Mouse (Mus musculus): Measurements from ENCODE around the gene Tbkbp1. TPM values are rescaled to one million over a fixed set of nuclear protein-coding genes. Genes with fewer than 3 reads are reported as not detected.

Tbkbp1 gene
- polyA plus RNA-seq, 1 experiment from 2014 or later, result 5.8 TPM

- Histone ChIP-seq H3K36me3 (ENCODE audit: control insufficient read depth, insufficient read depth, low read length) (peaks cover 59% of the 10 kb centered on the region), H3K27ac (ENCODE audit: low read depth, low read length) (no peak overlapping the region), H3K9ac (ENCODE audit: low read length) (no peak overlapping the region), H3K4me3 (ENCODE audit: low read depth, low read length) (no peak overlapping the region), H3K27me3 (ENCODE audit: control insufficient read depth, insufficient read depth, low read length) (no peaks in the 10 kb centered on the region), H3K9me3 (ENCODE audit: control insufficient read depth, low read length) (no peaks in the 10 kb centered on the region), H3K4me2 (ENCODE audit: low read depth) (no peak overlapping the region), H3K4me1 (ENCODE audit: control insufficient read depth, insufficient read depth, low read length) (no peaks in the 10 kb centered on the region)
- WGBS, result 98% methylated on average over 2 of the region's 2 CpGs
- ATAC-seq (ENCODE audit: insufficient read depth, low FRiP score, low TSS enrichment), result no peak
- DNase-seq (ENCODE audit: low spot score), result no peak
These were observed 26.9 kb upstream of the Tbkbp1 start for GRCm38 (mm10) chr11:97178198-97178597.

- DNase-seq (ENCODE audit: low spot score) (no peak), ATAC-seq (ENCODE audit: insufficient read depth, low FRiP score, low TSS enrichment) (no peak)
- Histone ChIP-seq H3K27ac (ENCODE audit: low read depth, low read length) (no peak overlapping the region), H3K9ac (ENCODE audit: low read length) (no peak overlapping the region), H3K27me3 (ENCODE audit: control insufficient read depth, insufficient read depth, low read length) (no peaks in the 10 kb centered on the region), H3K36me3 (ENCODE audit: control insufficient read depth, insufficient read depth, low read length) (peaks cover 57% of the 10 kb centered on the region), H3K4me1 (ENCODE audit: control insufficient read depth, insufficient read depth, low read length) (no peaks in the 10 kb centered on the region), H3K9me3 (ENCODE audit: control insufficient read depth, low read length) (no peaks in the 10 kb centered on the region), H3K4me3 (ENCODE audit: low read depth, low read length) (no peak overlapping the region), H3K4me2 (ENCODE audit: low read depth) (no peak overlapping the region)
- WGBS, result 76% methylated on average over 3 of the region's 3 CpGs
These were observed 25.6 kb upstream of the Tbkbp1 start for GRCm38 (mm10) chr11:97176851-97177250.

DNA sequence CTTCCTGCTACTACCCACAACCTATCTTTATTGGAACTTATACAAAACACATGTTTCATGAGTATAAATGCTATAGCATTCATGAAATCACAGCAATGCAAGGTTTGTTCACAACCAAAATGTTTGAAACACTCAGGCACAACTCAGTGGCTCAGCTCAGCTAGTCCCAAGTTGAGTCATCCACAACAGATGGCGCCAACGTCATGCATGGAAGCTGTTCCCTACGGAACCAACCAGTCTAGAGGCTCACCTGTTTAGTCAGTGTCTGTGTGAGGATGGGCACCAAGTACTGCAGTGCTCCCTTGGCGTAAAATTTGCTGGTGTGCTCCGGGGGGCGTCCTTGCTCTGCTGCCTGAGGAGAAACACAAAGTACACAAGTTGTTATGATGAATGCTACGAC, 24.2 kb upstream of the Tbkbp1 start:
- WGBS, result 96% methylated on average over 7 of the region's 7 CpGs
- Histone ChIP-seq H3K9ac (ENCODE audit: low read length) (no peak overlapping the region), H3K9me3 (ENCODE audit: control insufficient read depth, low read length) (no peaks in the 10 kb centered on the region), H3K27ac (ENCODE audit: low read depth, low read length) (no peak overlapping the region), H3K4me2 (ENCODE audit: low read depth) (no peak overlapping the region), H3K4me1 (ENCODE audit: control insufficient read depth, insufficient read depth, low read length) (no peaks in the 10 kb centered on the region), H3K27me3 (ENCODE audit: control insufficient read depth, insufficient read depth, low read length) (no peaks in the 10 kb centered on the region), H3K36me3 (ENCODE audit: control insufficient read depth, insufficient read depth, low read length) (peaks cover 54% of the 10 kb centered on the region), H3K4me3 (ENCODE audit: low read depth, low read length) (no peak overlapping the region)
- ATAC-seq (ENCODE audit: insufficient read depth, low FRiP score, low TSS enrichment) (no peak), DNase-seq (ENCODE audit: low spot score) (no peak)

GRCm38 (mm10) chr11:97160341-97160740, 9.0 kb upstream of the Tbkbp1 start:
- H3K4me3 ChIP-seq (ENCODE audit: low read depth, low read length), result no peak overlapping the region
- H3K4me2 ChIP-seq (ENCODE audit: low read depth), result no peak overlapping the region
- no peak overlapping the region for H3K27ac ChIP-seq (ENCODE audit: low read depth, low read length)
- H3K27me3 ChIP-seq (ENCODE audit: control insufficient read depth, insufficient read depth, low read length), result no peaks in the 10 kb centered on the region
- H3K9ac ChIP-seq (ENCODE audit: low read length), result no peak overlapping the region
- ATAC-seq (ENCODE audit: insufficient read depth, low FRiP score, low TSS enrichment) (no peak), DNase-seq (ENCODE audit: low spot score) (no peak)
- no peaks in the 10 kb centered on the region for H3K9me3 ChIP-seq (ENCODE audit: control insufficient read depth, low read length)
- 92% methylated on average over 6 of the region's 6 CpGs for WGBS
- H3K36me3 ChIP-seq (ENCODE audit: control insufficient read depth, insufficient read depth, low read length), result peaks cover 37% of the 10 kb centered on the region
- no peaks in the 10 kb centered on the region for H3K4me1 ChIP-seq (ENCODE audit: control insufficient read depth, insufficient read depth, low read length)

DNA sequence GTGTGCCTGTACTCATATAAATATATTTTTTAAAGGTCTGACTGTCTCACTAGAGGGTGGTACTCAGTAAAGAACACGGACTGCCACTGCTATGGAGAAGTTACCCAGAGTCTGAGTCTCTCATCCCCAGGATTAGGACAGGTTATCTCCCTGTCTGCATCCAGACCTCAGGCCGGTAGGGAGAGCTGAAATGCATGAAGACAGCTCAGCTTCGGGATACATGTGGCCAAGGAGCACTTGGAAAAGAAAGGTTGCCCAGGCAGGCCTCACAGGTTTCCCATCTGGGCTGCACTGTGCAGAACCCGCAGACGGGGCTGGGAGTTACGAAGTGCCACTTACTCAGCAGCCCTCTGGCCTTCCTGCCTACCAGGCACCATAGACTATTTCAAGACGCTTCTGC, 5.7 kb upstream of the Tbkbp1 start:
- Histone ChIP-seq H3K27ac (ENCODE audit: low read depth, low read length) (no peak overlapping the region), H3K4me3 (ENCODE audit: low read depth, low read length) (no peak overlapping the region), H3K27me3 (ENCODE audit: control insufficient read depth, insufficient read depth, low read length) (no peaks in the 10 kb centered on the region), H3K4me2 (ENCODE audit: low read depth) (no peak overlapping the region), H3K4me1 (ENCODE audit: control insufficient read depth, insufficient read depth, low read length) (peaks cover 9% of the 10 kb centered on the region), H3K9ac (ENCODE audit: low read length) (no peak overlapping the region), H3K36me3 (ENCODE audit: control insufficient read depth, insufficient read depth, low read length) (peaks cover 19% of the 10 kb centered on the region), H3K9me3 (ENCODE audit: control insufficient read depth, low read length) (no peaks in the 10 kb centered on the region)
- DNase-seq (ENCODE audit: low spot score) (no peak), ATAC-seq (ENCODE audit: insufficient read depth, low FRiP score, low TSS enrichment) (no peak)
- 85% methylated on average over 7 of the region's 7 CpGs for WGBS

GRCm38 (mm10) chr11:97152662-97153287, 1.5 kb upstream of the Tbkbp1 start:
- H3K4me2 ChIP-seq (ENCODE audit: low read depth), result peak overlapping the region; percentile 91
- peaks cover 27% of the 10 kb centered on the region for H3K4me1 ChIP-seq (ENCODE audit: control insufficient read depth, insufficient read depth, low read length)
- DNase-seq (ENCODE audit: low spot score) (no peak), ATAC-seq (ENCODE audit: insufficient read depth, low FRiP score, low TSS enrichment) (no peak)
- H3K4me3 ChIP-seq (ENCODE audit: low read depth, low read length), result no peak overlapping the region
- no peak overlapping the region for H3K9ac ChIP-seq (ENCODE audit: low read length)
- H3K27ac ChIP-seq (ENCODE audit: low read depth, low read length), result no peak overlapping the region
- no peaks in the 10 kb centered on the region for H3K9me3 ChIP-seq (ENCODE audit: control insufficient read depth, low read length)
- no peaks in the 10 kb centered on the region; the same call in 1 of the 2 replicates for H3K36me3 ChIP-seq (ENCODE audit: control insufficient read depth, insufficient read depth, low read length)
- H3K27me3 ChIP-seq (ENCODE audit: control insufficient read depth, insufficient read depth, low read length), result peaks cover 2% of the 10 kb centered on the region; the same call in 1 of the 2 replicates
- WGBS, result 17% methylated on average over 10 of the region's 10 CpGs

DNA sequence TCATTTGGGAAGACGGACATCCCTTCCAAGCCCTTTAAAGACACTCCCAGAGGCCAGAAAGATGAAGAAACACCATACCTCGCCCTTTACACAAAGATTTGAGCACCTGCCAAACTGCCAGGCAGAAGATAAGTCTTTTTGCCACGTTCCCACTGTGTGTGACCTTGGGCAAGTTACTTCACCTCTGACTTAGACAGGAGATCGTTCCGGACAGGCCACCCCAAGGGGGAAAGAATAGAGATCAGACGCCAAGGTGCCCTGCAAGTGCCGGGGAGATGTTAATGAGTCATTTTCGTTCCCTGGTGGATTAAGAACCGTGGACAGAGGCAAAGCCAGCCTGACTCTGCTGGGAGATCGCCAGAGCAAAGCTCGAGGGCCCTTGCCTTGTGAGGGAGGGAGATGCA, 730 bp upstream of the Tbkbp1 start:
- peak overlapping the region; percentile 91 for H3K4me2 ChIP-seq (ENCODE audit: low read depth)
- no peak overlapping the region for H3K27ac ChIP-seq (ENCODE audit: low read depth, low read length)
- H3K4me1 ChIP-seq (ENCODE audit: control insufficient read depth, insufficient read depth, low read length), result peaks cover 27% of the 10 kb centered on the region
- H3K9ac ChIP-seq (ENCODE audit: low read length), result peak overlapping the region; percentile 84; the same call in 1 of the 2 replicates
- no peaks in the 10 kb centered on the region; the same call in 1 of the 2 replicates for H3K36me3 ChIP-seq (ENCODE audit: control insufficient read depth, insufficient read depth, low read length)
- DNase-seq (ENCODE audit: low spot score) (no peak), ATAC-seq (ENCODE audit: insufficient read depth, low FRiP score, low TSS enrichment) (no peak)
- H3K9me3 ChIP-seq (ENCODE audit: control insufficient read depth, low read length), result no peaks in the 10 kb centered on the region
- H3K27me3 ChIP-seq (ENCODE audit: control insufficient read depth, insufficient read depth, low read length), result peaks cover 2% of the 10 kb centered on the region; the same call in 1 of the 2 replicates
- peak overlapping the region; percentile 83 for H3K4me3 ChIP-seq (ENCODE audit: low read depth, low read length)
- 3% methylated on average over 11 of the region's 11 CpGs for WGBS

- Histone ChIP-seq H3K4me2 (ENCODE audit: low read depth) (peak overlapping the region; percentile 91), H3K9ac (ENCODE audit: low read length) (peak overlapping the region; percentile 84), H3K27me3 (ENCODE audit: control insufficient read depth, insufficient read depth, low read length) (peaks cover 2% of the 10 kb centered on the region; the same call in 1 of the 2 replicates), H3K9me3 (ENCODE audit: control insufficient read depth, low read length) (no peaks in the 10 kb centered on the region), H3K36me3 (ENCODE audit: control insufficient read depth, insufficient read depth, low read length) (no peaks in the 10 kb centered on the region; the same call in 1 of the 2 replicates), H3K4me3 (ENCODE audit: low read depth, low read length) (peak overlapping the region; percentile 83), H3K27ac (ENCODE audit: low read depth, low read length) (peak overlapping the region; percentile 94), H3K4me1 (ENCODE audit: control insufficient read depth, insufficient read depth, low read length) (peaks cover 30% of the 10 kb centered on the region)
- ATAC-seq (ENCODE audit: insufficient read depth, low FRiP score, low TSS enrichment), result peak; percentile 80
- 0% methylated on average over 68 of the region's 102 CpGs for WGBS
- DNase-seq (ENCODE audit: low spot score), result peak; percentile 87
These were observed 624 bp downstream of the Tbkbp1 start for GRCm38 (mm10) chr11:97150411-97151330.

Data from neural tube, embryonic 11.5 days (tissue).